Mouse (Mus musculus): ENCODE results near the gene Ube2l3. TPM values are rescaled to one million over a fixed set of nuclear protein-coding genes. Genes with fewer than 3 reads are reported as not detected.

Ube2l3 gene
- total RNA-seq (2014; rRNA removed): 108 and 111 TPM in 2 replicates
- 300 and 310 TPM in 2 replicates for polyA plus RNA-seq (2015; fragmentation: Nextera tagmentation; extraction: Ambion mirVana)

GRCm38 (mm10) chr16:17202549-17202948 lies at the start of gene Ube2l3:
Ube2l3 (minus strand) TSS chr16:17202649.
- ATAC-seq (ENCODE audit: low FRiP score) (no peak), DNase-seq (ENCODE audit: low spot score) (no peak)
- Histone ChIP-seq H3K27ac (ENCODE audit: low read depth, low read length) (peak within 1 kb of the TSS; percentile 80), H3K9ac (replicated peaks; ENCODE audit: low read length, poor library complexity, severe bottlenecking) (peak within 1 kb of the TSS; percentile 99; the same call in 1 of the 2 replicates), H3K9me3 (ENCODE audit: low read length) (no peaks in the 10 kb centered on the region), H3K4me3 (ENCODE audit: low read depth, low read length) (peak within 1 kb of the TSS; percentile 99), H3K4me1 (ENCODE audit: insufficient read depth, low read length) (peaks cover 5% of the 10 kb centered on the region; the same call in 1 of the 2 replicates), H3K27me3 (ENCODE audit: insufficient read depth, low read length) (no peaks in the 10 kb centered on the region), H3K4me2 (ENCODE audit: low read depth, low read length, poor library complexity, severe bottlenecking) (peak within 1 kb of the TSS; percentile 81), H3K36me3 (ENCODE audit: insufficient read depth, low read length) (no peaks in the 10 kb centered on the region)
- WGBS: 85% methylated on average over 1 of the region's 1 CpGs
- TF ChIP-seq CTCF (IDR thresholded peaks at IDR 0.05): no peak

DNA sequence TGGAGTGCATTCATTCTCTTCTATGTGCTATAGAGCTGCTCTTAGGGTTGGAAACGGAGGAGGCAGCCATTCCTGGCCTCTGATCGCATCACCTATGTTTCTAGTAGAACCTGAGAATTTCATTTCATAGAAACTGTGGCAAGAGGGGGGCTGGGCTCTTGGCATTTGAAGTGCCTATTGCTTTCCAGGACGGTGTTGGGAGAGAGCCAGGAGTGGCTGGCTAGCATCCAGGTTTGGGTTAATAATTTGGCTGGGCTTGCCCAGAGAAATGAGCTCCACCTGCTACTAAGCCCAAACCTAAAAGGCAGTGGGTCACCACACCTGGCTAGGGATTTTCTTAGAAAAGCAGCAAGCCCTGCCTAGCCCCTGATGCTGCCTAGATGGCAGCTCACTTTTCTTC lies 49.1 kb upstream of the Ube2l3 start:
- H3K36me3 ChIP-seq (ENCODE audit: insufficient read depth, low read length): peaks cover 6% of the 10 kb centered on the region
- no peaks in the 10 kb centered on the region for H3K27me3 ChIP-seq (ENCODE audit: insufficient read depth, low read length)
- H3K9ac ChIP-seq (replicated peaks; ENCODE audit: low read length, poor library complexity, severe bottlenecking): no peak overlapping the region
- no peak for TF ChIP-seq CTCF (IDR thresholded peaks at IDR 0.05)
- no peak overlapping the region for H3K4me2 ChIP-seq (ENCODE audit: low read depth, low read length, poor library complexity, severe bottlenecking)
- H3K4me3 ChIP-seq (ENCODE audit: low read depth, low read length): no peak overlapping the region
- DNase-seq (ENCODE audit: low spot score) (peak; percentile 53), ATAC-seq (ENCODE audit: low FRiP score) (no peak)
- peaks cover 7% of the 10 kb centered on the region; the same call in 1 of the 2 replicates for H3K4me1 ChIP-seq (ENCODE audit: insufficient read depth, low read length)
- H3K27ac ChIP-seq (ENCODE audit: low read depth, low read length): no peak overlapping the region
- 64% methylated on average over 3 of the region's 3 CpGs for WGBS
- no peaks in the 10 kb centered on the region for H3K9me3 ChIP-seq (ENCODE audit: low read length)

GRCm38 (mm10) chr16:17249135-17249534 lies 46.7 kb upstream of the Ube2l3 start:
- Histone ChIP-seq H3K4me1 (ENCODE audit: insufficient read depth, low read length) (peaks cover 5% of the 10 kb centered on the region; the same call in 1 of the 2 replicates), H3K4me3 (ENCODE audit: low read depth, low read length) (no peak overlapping the region), H3K9me3 (ENCODE audit: low read length) (no peaks in the 10 kb centered on the region), H3K27ac (ENCODE audit: low read depth, low read length) (no peak overlapping the region), H3K9ac (replicated peaks; ENCODE audit: low read length, poor library complexity, severe bottlenecking) (no peak overlapping the region), H3K4me2 (ENCODE audit: low read depth, low read length, poor library complexity, severe bottlenecking) (no peak overlapping the region), H3K27me3 (ENCODE audit: insufficient read depth, low read length) (no peaks in the 10 kb centered on the region), H3K36me3 (ENCODE audit: insufficient read depth, low read length) (no peaks in the 10 kb centered on the region)
- no peak for DNase-seq (ENCODE audit: low spot score)
- ATAC-seq (ENCODE audit: low FRiP score): no peak
- no peak for TF ChIP-seq CTCF (IDR thresholded peaks at IDR 0.05)
- 80% methylated on average over 6 of the region's 6 CpGs for WGBS

DNA sequence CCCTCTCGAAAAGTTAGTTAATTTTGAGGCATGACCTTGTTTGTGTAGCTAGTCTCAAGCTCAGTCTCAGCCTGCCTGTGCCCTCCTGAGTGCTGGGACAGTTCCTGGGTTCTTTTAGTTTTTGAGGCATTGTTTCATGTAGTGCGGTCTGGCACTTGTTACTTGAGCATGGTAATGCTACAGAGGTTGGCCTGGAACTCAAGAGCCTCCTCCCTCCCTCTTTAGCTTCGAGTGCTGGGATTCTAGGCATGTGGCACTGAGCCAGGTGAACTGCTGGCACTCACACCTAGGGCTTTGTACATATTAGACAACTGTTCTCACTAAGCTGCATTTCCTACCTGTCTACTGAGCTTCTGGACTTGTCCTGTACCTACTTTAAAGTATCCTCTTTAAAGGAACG lies 45.3 kb upstream of the Ube2l3 start:
- 72% methylated on average over 4 of the region's 4 CpGs for WGBS
- H3K36me3 ChIP-seq (ENCODE audit: insufficient read depth, low read length): no peaks in the 10 kb centered on the region
- no peaks in the 10 kb centered on the region for H3K4me1 ChIP-seq (ENCODE audit: insufficient read depth, low read length)
- DNase-seq (ENCODE audit: low spot score) (no peak), ATAC-seq (ENCODE audit: low FRiP score) (no peak)
- no peak overlapping the region for H3K4me2 ChIP-seq (ENCODE audit: low read depth, low read length, poor library complexity, severe bottlenecking)
- no peaks in the 10 kb centered on the region for H3K27me3 ChIP-seq (ENCODE audit: insufficient read depth, low read length)
- no peak overlapping the region for H3K9ac ChIP-seq (replicated peaks; ENCODE audit: low read length, poor library complexity, severe bottlenecking)
- H3K4me3 ChIP-seq (ENCODE audit: low read depth, low read length): no peak overlapping the region
- H3K27ac ChIP-seq (ENCODE audit: low read depth, low read length): no peak overlapping the region
- TF ChIP-seq CTCF (IDR thresholded peaks at IDR 0.05): no peak
- H3K9me3 ChIP-seq (ENCODE audit: low read length): no peaks in the 10 kb centered on the region

- Histone ChIP-seq H3K4me3 (ENCODE audit: low read depth, low read length) (no peak overlapping the region), H3K9ac (replicated peaks; ENCODE audit: low read length, poor library complexity, severe bottlenecking) (no peak overlapping the region), H3K27me3 (ENCODE audit: insufficient read depth, low read length) (no peaks in the 10 kb centered on the region), H3K27ac (ENCODE audit: low read depth, low read length) (no peak overlapping the region), H3K9me3 (ENCODE audit: low read length) (no peaks in the 10 kb centered on the region), H3K4me2 (ENCODE audit: low read depth, low read length, poor library complexity, severe bottlenecking) (no peak overlapping the region), H3K4me1 (ENCODE audit: insufficient read depth, low read length) (0 out of 2 replicates have a peak, but pooled peaks cover 1% of the 10 kb centered on the region), H3K36me3 (ENCODE audit: insufficient read depth, low read length) (no peaks in the 10 kb centered on the region)
- 83% methylated on average over 1 of the region's 1 CpGs for WGBS
- DNase-seq (ENCODE audit: low spot score) (no peak), ATAC-seq (ENCODE audit: low FRiP score) (no peak)
- no peak for TF ChIP-seq CTCF (IDR thresholded peaks at IDR 0.05)
Measured at GRCm38 (mm10) chr16:17244996-17245395, 42.5 kb upstream of the Ube2l3 start.

DNA sequence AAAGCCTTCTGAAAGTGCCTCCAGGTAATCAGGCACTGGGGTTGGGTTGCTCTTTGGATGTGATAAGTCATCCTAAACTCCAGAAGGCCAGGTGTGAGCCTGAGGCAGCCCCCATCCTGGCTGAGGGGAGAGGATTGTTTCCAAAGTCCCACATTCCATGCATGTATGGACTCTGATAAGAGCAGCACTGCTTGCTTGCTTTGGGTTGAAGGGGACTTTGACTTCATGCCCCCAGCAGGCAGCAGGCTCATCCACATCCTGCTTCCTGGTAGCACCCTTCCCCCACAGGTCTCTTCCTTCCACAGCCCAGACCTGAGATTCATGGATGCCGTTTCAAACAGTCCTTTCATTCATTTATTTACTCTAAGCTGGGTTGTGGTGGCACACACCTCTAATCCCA lies 41.3 kb upstream of the Ube2l3 start:
- Histone ChIP-seq H3K4me1 (ENCODE audit: insufficient read depth, low read length) (peaks cover 6% of the 10 kb centered on the region; the same call in 1 of the 2 replicates), H3K27ac (ENCODE audit: low read depth, low read length) (no peak overlapping the region), H3K4me3 (ENCODE audit: low read depth, low read length) (no peak overlapping the region), H3K9ac (replicated peaks; ENCODE audit: low read length, poor library complexity, severe bottlenecking) (no peak overlapping the region), H3K36me3 (ENCODE audit: insufficient read depth, low read length) (no peaks in the 10 kb centered on the region), H3K27me3 (ENCODE audit: insufficient read depth, low read length) (no peaks in the 10 kb centered on the region), H3K9me3 (ENCODE audit: low read length) (no peaks in the 10 kb centered on the region), H3K4me2 (ENCODE audit: low read depth, low read length, poor library complexity, severe bottlenecking) (no peak overlapping the region)
- DNase-seq (ENCODE audit: low spot score): no peak
- 96% methylated on average over 1 of the region's 1 CpGs for WGBS
- TF ChIP-seq CTCF (IDR thresholded peaks at IDR 0.05): no peak
- no peak for ATAC-seq (ENCODE audit: low FRiP score)
